ENCODE assay signal across 10 mouse cellular contexts in genomic region chr7:25792966-25793365, GRCm38 (mm10). TPM values are rescaled to one million over a fixed set of nuclear protein-coding genes. Genes with fewer than 3 reads are reported as not detected.
A peak's percentile ranks its signal among the peaks of the same experiment; 100 is the strongest.
DNase-seq lines count a peak whose midpoint lies in the region; TF ChIP-seq lines count a peak whose summit lies in the region.
"Not testable (repeated sequence)": the region's sequence is repeated elsewhere in the genome, so short reads cannot be mapped to it uniquely, and the experiment has no call there.
"Had no signal": no experiment of that assay in that cellular context is flagged by ENCODE, and none has a peak within 500 bp of the region (broad histone marks: within the 10 kb centered on the region; RNA-seq: fewer than 3 reads in every experiment).

No protein-coding gene starts in this region.

- DNase-seq in 3134 (ENCODE audit: extremely low read depth, insufficient read length, low spot score) (peak; percentile 56), 3T3-L1 (ENCODE audit: low read depth, low spot score) (peak; percentile 28), NIH3T3 (ENCODE audit: low read depth) (peak; percentile 45)
- DNase-seq in gastrocnemius, adult 18-20 months (ENCODE audit: low spot score): peak; percentile 40
- DNase-seq in gastrocnemius, adult 2 months: peak; percentile 58
- DNase-seq in gastrocnemius, postnatal 25 days: peak; percentile 32
- peak; percentile 57 for DNase-seq in skeletal muscle tissue, adult 2 months (ENCODE audit: low read depth, low spot score)

- intact Hi-C loops in gastrocnemius, adult 2 months (cut with DNase I): not testable (repeated sequence)

- not testable (repeated sequence) for H3K4me3 ChIP-seq in embryonic fibroblast, embryonic 13.5 days (ENCODE audit: insufficient read depth, low read length)
- H3K4me3 ChIP-seq in gastrocnemius, adult 2 months: 0 out of 2 replicates have a peak overlapping the region, but pooled peaks have one; percentile 3

- H3K27ac ChIP-seq in embryonic fibroblast, embryonic 13.5 days (ENCODE audit: insufficient read depth, low read length): peak overlapping the region; percentile 21; the same call in 1 of the 2 replicates
- peak overlapping the region; percentile 66 for H3K27ac ChIP-seq in gastrocnemius, adult 2 months

- not testable (repeated sequence) for TF ChIP-seq CTCF in embryonic fibroblast, embryonic 13.5 days (IDR thresholded peaks at IDR 0.05; ENCODE audit: borderline replicate concordance, insufficient read depth, low read length); gastrocnemius, adult 2 months (IDR thresholded peaks at IDR 0.05)

- peaks cover 15% of the 10 kb centered on the region; the same call in 1 of the 2 replicates for H3K4me1 ChIP-seq in embryonic fibroblast, embryonic 13.5 days (ENCODE audit: control insufficient read depth, insufficient read depth, low read length)

- not testable (repeated sequence) for TF ChIP-seq POLR2A in embryonic fibroblast, embryonic 13.5 days (IDR thresholded peaks at IDR 0.05; ENCODE audit: low read depth, low read length)

RNA-seq across cellular contexts. Expression of gene Axl, which starts 4.5 kb away (rescaled TPM):
- 232 and 364 TPM in 2 replicates for polyA plus RNA-seq in embryonic fibroblast, embryonic 13.5 days (2011; ENCODE audit: insufficient read length, low read depth, missing spikeins)
- total RNA-seq in gastrocnemius, adult 18-20 months (2021): 10 to 100 TPM; 27.6 to 42.7 TPM
- 10 to 100 TPM; 39.9 to 48.6 TPM for total RNA-seq in gastrocnemius, adult 2 months (2021)
- 10 to 100 TPM; 41.1 to 42.4 TPM for total RNA-seq in gastrocnemius, postnatal 25 days (2021)
- polyA plus RNA-seq: G1E had no signal

RNA-seq across cellular contexts. Expression of gene Cyp2s1, which starts 23.7 kb away (rescaled TPM):
- 0.23 TPM in 1 of 2 replicates, not detected in the other for polyA plus RNA-seq in embryonic fibroblast, embryonic 13.5 days (2011; ENCODE audit: insufficient read length, low read depth, missing spikeins)
- total RNA-seq in gastrocnemius, adult 18-20 months (2021): under 1 TPM; 0.16 to 0.28 TPM
- under 1 TPM; 0.10 to 0.56 TPM for total RNA-seq in gastrocnemius, adult 2 months (2021)
- total RNA-seq in gastrocnemius, postnatal 25 days (2021): under 1 TPM; 0.13 to 0.16 TPM
- total RNA-seq: MEL had no signal
- polyA plus RNA-seq: G1E had no signal

RNA-seq across cellular contexts. Expression of gene Hnrnpul1, which starts 38.4 kb away (rescaled TPM):
- 125 and 155 TPM in 2 replicates for polyA plus RNA-seq in embryonic fibroblast, embryonic 13.5 days (2011; ENCODE audit: insufficient read length, low read depth, missing spikeins)
- total RNA-seq in gastrocnemius, adult 18-20 months (2021): 10 to 100 TPM; 69.1 to 73.4 TPM
- 10 to 100 TPM; 66.3 to 72.8 TPM for total RNA-seq in gastrocnemius, adult 2 months (2021)
- 10 to 100 TPM; 55.3 to 57.2 TPM for total RNA-seq in gastrocnemius, postnatal 25 days (2021)
